Mouse (Mus musculus): Measurements from ENCODE around the gene Adtrp. TPM values are rescaled to one million over a fixed set of nuclear protein-coding genes. Genes with fewer than 3 reads are reported as not detected.

The Adtrp gene
- polyA plus RNA-seq, 1 experiment from 2014 or later: 8.7 TPM

GRCm38 (mm10) chr13:41801177-41801636, 46.3 kb downstream of the Adtrp start:
- H3K4me3 ChIP-seq (replicated peaks): no peak overlapping the region
- no peak overlapping the region for H3K9ac ChIP-seq
- no peaks in the 10 kb centered on the region for H3K4me1 ChIP-seq (replicated peaks)
- no peak for ATAC-seq
- WGBS: 19% methylated on average over 8 of the region's 8 CpGs
- no peaks in the 10 kb centered on the region for H3K9me3 ChIP-seq
- H3K4me2 ChIP-seq (replicated peaks): no peak overlapping the region
- no peak overlapping the region for H3K27ac ChIP-seq
- no peaks in the 10 kb centered on the region for H3K36me3 ChIP-seq
- H3K27me3 ChIP-seq (replicated peaks): no peaks in the 10 kb centered on the region

DNA sequence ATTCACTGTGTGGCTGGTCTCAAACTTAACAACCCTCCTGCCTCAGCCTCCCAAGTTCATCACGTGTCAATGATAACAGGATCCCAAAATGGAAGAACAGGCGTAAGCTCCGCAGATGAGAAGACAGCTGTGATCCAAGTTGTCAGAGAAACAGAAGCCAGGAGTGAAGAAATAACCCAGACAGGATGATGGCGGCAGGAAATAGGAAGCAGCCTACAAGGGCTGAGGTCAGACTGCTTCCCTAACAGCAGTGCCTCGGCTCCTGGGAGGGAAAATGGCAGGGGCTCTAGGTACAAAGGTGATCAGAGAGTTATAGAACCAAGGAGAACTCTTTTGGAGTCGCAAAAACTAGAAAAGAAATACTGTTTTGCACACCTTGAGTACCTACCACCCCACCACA, 54.6 kb downstream of the Adtrp start:
- 79% methylated on average over 6 of the region's 6 CpGs for WGBS
- no peak overlapping the region for H3K27ac ChIP-seq

GRCm38 (mm10) chr13:41787863-41788536, 59.5 kb downstream of the Adtrp start:
- 71% methylated on average over 2 of the region's 2 CpGs for WGBS
- no peaks in the 10 kb centered on the region for H3K4me1 ChIP-seq (replicated peaks)
- no peaks in the 10 kb centered on the region for H3K36me3 ChIP-seq
- no peak overlapping the region for H3K9ac ChIP-seq
- H3K27ac ChIP-seq: no peak overlapping the region
- no peak overlapping the region for H3K4me2 ChIP-seq (replicated peaks)
- no peaks in the 10 kb centered on the region for H3K27me3 ChIP-seq (replicated peaks)
- no peak for ATAC-seq
- H3K9me3 ChIP-seq: no peaks in the 10 kb centered on the region
- no peak overlapping the region for H3K4me3 ChIP-seq (replicated peaks)

More for the DNA sequence above, 54.6 kb downstream of the Adtrp start:
- no peaks in the 10 kb centered on the region for H3K4me1 ChIP-seq (replicated peaks)
- H3K4me3 ChIP-seq (replicated peaks): no peak overlapping the region
- H3K27me3 ChIP-seq (replicated peaks): no peaks in the 10 kb centered on the region
- H3K9ac ChIP-seq: no peak overlapping the region
- ATAC-seq: no peak
- H3K36me3 ChIP-seq: no peaks in the 10 kb centered on the region
- H3K9me3 ChIP-seq: no peaks in the 10 kb centered on the region
- no peak overlapping the region for H3K4me2 ChIP-seq (replicated peaks)

DNA sequence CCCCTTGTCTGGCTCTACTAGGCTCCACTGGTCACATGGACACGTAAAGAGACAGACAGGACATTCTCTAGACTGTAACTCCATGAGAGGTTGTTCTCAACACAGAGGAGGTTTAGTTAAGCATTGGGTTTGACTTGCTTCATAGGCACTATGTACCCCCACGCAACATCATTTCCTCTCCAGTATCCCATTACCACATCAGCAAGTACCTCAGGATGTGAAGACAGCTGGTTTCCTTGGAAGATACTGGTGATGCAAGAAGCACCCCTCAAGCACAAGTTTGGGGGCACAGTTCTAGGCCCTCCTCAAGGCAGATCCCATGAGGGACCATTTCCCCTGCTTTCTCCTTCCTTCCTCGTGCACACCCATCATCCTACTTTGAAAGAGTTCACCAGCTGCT, 60.8 kb downstream of the Adtrp start:
- no peak overlapping the region for H3K4me3 ChIP-seq (replicated peaks)
- H3K27me3 ChIP-seq (replicated peaks): no peaks in the 10 kb centered on the region
- WGBS: 90% methylated on average over 3 of the region's 3 CpGs
- H3K4me1 ChIP-seq (replicated peaks): no peaks in the 10 kb centered on the region
- no peak overlapping the region for H3K27ac ChIP-seq
- no peaks in the 10 kb centered on the region for H3K36me3 ChIP-seq
- no peak for ATAC-seq
- H3K4me2 ChIP-seq (replicated peaks): no peak overlapping the region
- H3K9me3 ChIP-seq: no peaks in the 10 kb centered on the region
- no peak overlapping the region for H3K9ac ChIP-seq

DNA sequence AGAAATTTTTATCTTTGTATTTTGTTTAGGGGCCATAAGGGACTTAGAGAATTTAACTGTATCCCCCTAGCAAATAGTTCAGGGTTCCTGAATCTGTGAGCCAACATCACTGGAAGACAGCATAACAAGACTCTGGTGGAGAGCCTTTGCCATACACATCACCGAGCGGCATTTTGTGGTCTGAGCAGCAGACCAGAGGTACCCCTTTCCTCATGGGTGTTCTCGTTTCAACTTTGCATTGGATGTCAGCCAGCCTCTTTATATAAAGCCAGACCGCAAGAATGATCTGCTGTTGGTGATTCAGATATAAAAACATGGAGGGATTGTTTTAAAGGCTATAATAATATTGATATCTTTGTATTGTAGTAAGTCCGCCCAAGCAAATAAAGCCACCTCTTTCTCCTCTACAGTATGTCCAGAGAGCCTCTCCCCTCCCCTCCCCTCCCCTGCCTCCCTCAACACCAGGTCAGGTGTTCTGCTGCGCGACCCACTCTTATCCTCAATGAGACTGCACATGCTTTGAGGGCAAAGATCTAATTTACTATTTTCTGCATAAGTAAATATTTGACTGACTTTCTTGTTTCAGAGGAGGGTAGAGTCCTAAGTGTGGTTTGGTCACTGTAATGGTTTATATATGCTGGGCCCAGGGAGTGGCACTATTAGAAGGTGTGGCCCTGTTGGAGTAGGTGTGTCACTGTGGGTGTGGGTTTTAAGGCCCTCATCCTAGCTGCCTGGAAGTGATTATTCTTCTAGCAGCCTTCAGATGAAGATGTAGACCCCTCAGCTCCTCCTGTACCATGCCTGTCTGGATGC, 62.4 kb downstream of the Adtrp start:
- Histone ChIP-seq H3K4me2 (replicated peaks) (no peak overlapping the region), H3K36me3 (no peaks in the 10 kb centered on the region), H3K4me3 (replicated peaks) (no peak overlapping the region), H3K27me3 (replicated peaks) (no peaks in the 10 kb centered on the region), H3K27ac (no peak overlapping the region), H3K9me3 (no peaks in the 10 kb centered on the region), H3K4me1 (replicated peaks) (no peaks in the 10 kb centered on the region), H3K9ac (no peak overlapping the region)
- peak; percentile 74 for ATAC-seq
- 83% methylated on average over 7 of the region's 7 CpGs for WGBS

DNA sequence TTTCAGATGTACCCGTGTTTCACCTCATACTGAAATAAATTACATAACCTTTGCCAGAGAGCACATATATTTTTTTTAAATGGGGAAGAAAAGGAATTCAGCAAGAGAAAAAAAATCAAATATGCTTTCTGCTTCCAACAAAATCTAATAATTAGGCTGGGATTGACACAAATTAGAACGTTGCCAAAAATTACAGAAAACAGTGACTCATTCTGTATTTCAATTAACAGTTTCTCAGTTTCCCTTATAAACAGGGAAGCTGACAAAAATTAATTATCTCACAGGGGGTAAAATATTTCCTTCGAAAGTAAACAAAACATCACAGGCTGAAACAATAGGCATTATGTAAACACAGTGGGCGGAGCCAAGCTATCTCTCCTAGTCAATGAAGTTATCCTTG, 67.2 kb downstream of the Adtrp start:
- H3K9me3 ChIP-seq: no peaks in the 10 kb centered on the region
- H3K27ac ChIP-seq: no peak overlapping the region
- ATAC-seq: no peak
- H3K4me1 ChIP-seq (replicated peaks): no peaks in the 10 kb centered on the region
- no peaks in the 10 kb centered on the region for H3K27me3 ChIP-seq (replicated peaks)
- no peak overlapping the region for H3K4me3 ChIP-seq (replicated peaks)
- no peak overlapping the region for H3K4me2 ChIP-seq (replicated peaks)
- H3K9ac ChIP-seq: no peak overlapping the region
- no peaks in the 10 kb centered on the region for H3K36me3 ChIP-seq
- WGBS: 74% methylated on average over 4 of the region's 4 CpGs

DNA sequence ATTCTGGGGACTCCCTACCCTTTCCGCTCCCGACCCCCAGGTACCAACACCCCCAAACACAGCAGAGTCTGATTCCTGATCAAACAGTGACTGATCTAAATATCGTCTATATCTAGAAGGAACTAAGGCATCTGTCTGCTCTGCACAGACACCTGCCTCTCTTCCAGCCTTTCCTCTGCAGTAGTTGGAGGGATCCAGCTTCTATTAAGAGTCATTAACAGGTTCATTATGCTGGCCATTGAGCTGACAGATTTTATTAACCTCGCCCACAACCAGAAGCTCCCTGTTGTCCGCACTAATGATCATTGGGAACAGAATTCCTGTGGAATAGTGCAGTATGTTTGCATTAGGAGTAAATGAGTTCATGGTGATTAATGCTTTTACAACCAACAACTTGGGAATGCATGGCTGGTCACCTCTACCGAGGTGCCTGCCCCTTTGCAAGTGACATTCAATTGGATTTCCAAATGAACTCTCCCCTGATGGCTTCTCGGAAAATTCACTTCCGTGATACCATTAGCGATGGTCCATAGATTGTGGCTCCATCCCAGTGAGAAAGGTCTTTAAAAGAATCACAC, 67.8 kb downstream of the Adtrp start:
- H3K27me3 ChIP-seq (replicated peaks): no peaks in the 10 kb centered on the region
- no peak overlapping the region for H3K27ac ChIP-seq
- H3K9me3 ChIP-seq: no peaks in the 10 kb centered on the region
- no peaks in the 10 kb centered on the region for H3K36me3 ChIP-seq
- H3K4me3 ChIP-seq (replicated peaks): no peak overlapping the region
- H3K4me2 ChIP-seq (replicated peaks): no peak overlapping the region
- no peak overlapping the region for H3K9ac ChIP-seq
- no peak for ATAC-seq
- H3K4me1 ChIP-seq (replicated peaks): no peaks in the 10 kb centered on the region
- 72% methylated on average over 9 of the region's 9 CpGs for WGBS

- Histone ChIP-seq H3K27ac (no peak overlapping the region), H3K27me3 (replicated peaks) (no peaks in the 10 kb centered on the region), H3K4me1 (replicated peaks) (no peaks in the 10 kb centered on the region), H3K4me2 (replicated peaks) (no peak overlapping the region), H3K36me3 (no peaks in the 10 kb centered on the region), H3K9me3 (no peaks in the 10 kb centered on the region), H3K4me3 (replicated peaks) (no peak overlapping the region), H3K9ac (no peak overlapping the region)
- WGBS: 84% methylated on average over 4 of the region's 4 CpGs
- no peak for ATAC-seq
These were observed 73.6 kb downstream of the Adtrp start for GRCm38 (mm10) chr13:41773812-41774376.

- no peak for ATAC-seq
- H3K9ac ChIP-seq: no peak overlapping the region
- H3K36me3 ChIP-seq: no peaks in the 10 kb centered on the region
- 41% methylated on average over 3 of the region's 3 CpGs for WGBS
- no peak overlapping the region for H3K27ac ChIP-seq
- no peaks in the 10 kb centered on the region for H3K27me3 ChIP-seq (replicated peaks)
- no peaks in the 10 kb centered on the region for H3K9me3 ChIP-seq
- no peak overlapping the region for H3K4me2 ChIP-seq (replicated peaks)
- no peak overlapping the region for H3K4me3 ChIP-seq (replicated peaks)
- no peaks in the 10 kb centered on the region for H3K4me1 ChIP-seq (replicated peaks)
These were observed 76.4 kb downstream of the Adtrp start for GRCm38 (mm10) chr13:41771061-41771460.

- Histone ChIP-seq H3K27ac (no peak overlapping the region), H3K4me2 (replicated peaks) (no peak overlapping the region), H3K9ac (no peak overlapping the region), H3K27me3 (replicated peaks) (no peaks in the 10 kb centered on the region), H3K4me3 (replicated peaks) (no peak overlapping the region), H3K9me3 (no peaks in the 10 kb centered on the region), H3K4me1 (replicated peaks) (no peaks in the 10 kb centered on the region), H3K36me3 (no peaks in the 10 kb centered on the region)
- 89% methylated on average over 4 of the region's 4 CpGs for WGBS
- no peak for ATAC-seq
These were observed 79.5 kb downstream of the Adtrp start for GRCm38 (mm10) chr13:41767941-41768340.

- no peaks in the 10 kb centered on the region for H3K27me3 ChIP-seq (replicated peaks)
- H3K4me1 ChIP-seq (replicated peaks): no peaks in the 10 kb centered on the region
- H3K4me2 ChIP-seq (replicated peaks): no peak overlapping the region
- 75% methylated on average over 3 of the region's 3 CpGs for WGBS
- no peak for ATAC-seq
- no peaks in the 10 kb centered on the region for H3K36me3 ChIP-seq
- H3K9ac ChIP-seq: no peak overlapping the region
- no peak overlapping the region for H3K27ac ChIP-seq
- no peaks in the 10 kb centered on the region for H3K9me3 ChIP-seq
- H3K4me3 ChIP-seq (replicated peaks): no peak overlapping the region
These were observed 85.5 kb downstream of the Adtrp start for GRCm38 (mm10) chr13:41761986-41762385.

DNA sequence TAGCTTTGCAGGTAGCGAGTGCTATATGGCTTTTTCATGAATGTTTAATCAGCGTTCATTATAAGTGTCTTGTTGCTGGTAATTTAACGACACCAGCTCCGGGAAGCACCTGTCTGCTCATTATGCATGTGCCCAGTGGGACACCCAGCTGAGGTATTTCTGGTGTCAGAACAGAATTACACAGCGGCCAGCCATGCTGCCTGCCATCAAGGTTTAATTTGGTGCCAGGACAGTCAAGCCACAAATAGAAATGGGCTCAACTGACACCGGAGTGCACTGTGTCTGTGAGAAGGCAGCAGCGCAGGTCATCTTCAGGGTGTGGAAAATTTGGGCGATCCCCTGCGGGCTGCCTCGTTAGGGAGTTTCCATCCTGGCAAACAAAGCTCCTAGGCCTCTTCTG, 87.0 kb downstream of the Adtrp start:
- 55% methylated on average over 10 of the region's 10 CpGs for WGBS
- Histone ChIP-seq H3K9me3 (no peaks in the 10 kb centered on the region), H3K27ac (no peak overlapping the region), H3K4me3 (replicated peaks) (no peak overlapping the region), H3K27me3 (replicated peaks) (no peaks in the 10 kb centered on the region), H3K4me1 (replicated peaks) (no peaks in the 10 kb centered on the region), H3K4me2 (replicated peaks) (no peak overlapping the region), H3K9ac (no peak overlapping the region), H3K36me3 (no peaks in the 10 kb centered on the region)
- ATAC-seq: no peak

Data from intestine, embryonic 15.5 days (tissue).